Mouse (Mus musculus): ENCODE data around the gene Cdh5. TPM values are rescaled to one million over a fixed set of nuclear protein-coding genes. Genes with fewer than 3 reads are reported as not detected.
"Not testable (repeated sequence)": the region's sequence is repeated elsewhere in the genome, so short reads cannot be mapped to it uniquely, and the experiment has no call there.

The Cdh5 gene
- polyA plus RNA-seq, 1 experiment from 2014 or later: 12.2 TPM

DNA sequence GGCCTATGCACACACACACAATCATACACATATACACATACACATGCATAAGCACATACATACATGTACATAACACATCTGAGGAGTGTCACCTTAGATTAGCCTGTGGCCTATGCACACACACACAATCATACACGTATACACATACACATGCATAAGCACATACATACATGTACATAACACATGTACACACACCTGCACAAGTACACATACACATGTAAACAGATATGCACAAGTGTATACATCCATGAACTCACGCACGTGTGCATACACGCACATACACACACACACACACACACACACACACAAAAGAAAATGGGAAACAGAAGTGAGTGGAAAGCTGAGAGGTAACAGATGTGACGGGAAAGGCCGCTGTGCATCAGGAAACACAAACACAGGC, 26.3 kb upstream of the Cdh5 start:
- DNase-seq (ENCODE audit: low spot score): no peak
- Histone ChIP-seq H3K27ac (replicated peaks) (no peak overlapping the region), H3K4me1 (no peaks in the 10 kb centered on the region), H3K9me3 (replicated peaks) (no peaks in the 10 kb centered on the region), H3K27me3 (ENCODE audit: low read depth, poor library complexity, severe bottlenecking) (no peaks in the 10 kb centered on the region), H3K36me3 (no peaks in the 10 kb centered on the region), H3K4me3 (no peak overlapping the region)
- WGBS: 81% methylated on average over 6 of the region's 6 CpGs

DNA sequence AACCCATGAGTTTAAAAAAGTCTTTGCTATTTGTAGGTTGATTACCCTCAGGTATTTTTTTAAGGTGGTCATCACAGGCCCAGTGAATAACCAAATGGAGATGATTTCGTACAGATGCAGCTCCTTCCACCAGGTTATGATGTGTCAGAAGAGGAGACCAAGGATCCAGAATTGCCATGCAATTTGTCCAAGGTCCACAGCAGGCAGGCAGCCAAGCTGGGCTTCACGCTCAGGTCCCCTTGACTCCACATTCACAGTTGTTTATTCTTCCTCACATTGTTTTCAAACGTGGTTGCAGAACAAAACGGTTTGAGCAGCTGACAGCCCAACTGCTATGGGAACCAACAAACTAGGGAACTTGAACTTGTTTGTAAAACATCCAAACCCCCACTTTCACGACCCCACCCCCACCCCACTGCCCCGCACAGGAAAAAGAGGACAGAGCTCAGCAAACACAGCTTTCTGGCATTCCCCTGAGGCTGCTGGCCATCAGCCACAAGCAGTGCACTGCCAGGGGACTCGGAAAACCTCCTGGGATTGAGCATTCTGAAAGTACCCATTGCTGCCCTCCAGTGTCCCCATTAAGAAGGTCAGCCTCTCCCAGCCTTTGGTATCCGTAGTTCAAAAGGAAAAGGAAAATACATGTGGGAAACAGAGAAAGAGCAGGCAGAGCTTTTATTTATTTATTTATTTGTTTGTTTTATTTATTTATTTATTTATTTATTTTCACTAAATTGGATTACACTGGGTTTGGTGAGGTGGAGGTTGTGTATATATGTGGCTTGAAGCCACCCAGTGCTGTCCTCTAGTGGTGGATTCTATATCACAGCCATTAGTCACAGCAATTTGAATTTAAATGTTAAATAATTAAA, 24.6 kb upstream of the Cdh5 start:
- Histone ChIP-seq H3K4me3 (no peak overlapping the region), H3K27me3 (ENCODE audit: low read depth, poor library complexity, severe bottlenecking) (no peaks in the 10 kb centered on the region), H3K27ac (replicated peaks) (no peak overlapping the region), H3K9me3 (replicated peaks) (no peaks in the 10 kb centered on the region), H3K36me3 (no peaks in the 10 kb centered on the region), H3K4me1 (no peaks in the 10 kb centered on the region)
- 38% methylated on average over 8 of the region's 8 CpGs for WGBS
- DNase-seq (ENCODE audit: low spot score): no peak

DNA sequence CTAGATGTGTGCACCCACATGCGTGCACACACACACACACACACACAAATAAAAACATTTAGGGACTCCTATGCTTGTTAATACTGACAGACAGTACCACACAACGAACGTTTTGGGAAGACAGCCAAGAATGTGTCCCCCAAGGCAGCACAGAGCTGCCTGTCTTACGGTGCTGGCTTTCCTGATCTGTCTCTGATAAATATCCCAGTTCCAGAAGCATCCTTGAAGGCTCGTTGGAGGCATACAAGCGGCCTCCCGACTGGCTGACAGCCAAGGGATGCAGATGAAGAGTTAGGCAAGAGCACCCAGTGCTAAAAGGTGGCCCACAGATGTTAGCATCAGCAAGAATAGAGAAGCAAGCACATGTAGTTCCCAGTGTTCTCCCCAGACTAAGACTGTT, 23.3 kb upstream of the Cdh5 start:
- no peak for DNase-seq (ENCODE audit: low spot score)
- H3K9me3 ChIP-seq (replicated peaks): no peaks in the 10 kb centered on the region

DNA sequence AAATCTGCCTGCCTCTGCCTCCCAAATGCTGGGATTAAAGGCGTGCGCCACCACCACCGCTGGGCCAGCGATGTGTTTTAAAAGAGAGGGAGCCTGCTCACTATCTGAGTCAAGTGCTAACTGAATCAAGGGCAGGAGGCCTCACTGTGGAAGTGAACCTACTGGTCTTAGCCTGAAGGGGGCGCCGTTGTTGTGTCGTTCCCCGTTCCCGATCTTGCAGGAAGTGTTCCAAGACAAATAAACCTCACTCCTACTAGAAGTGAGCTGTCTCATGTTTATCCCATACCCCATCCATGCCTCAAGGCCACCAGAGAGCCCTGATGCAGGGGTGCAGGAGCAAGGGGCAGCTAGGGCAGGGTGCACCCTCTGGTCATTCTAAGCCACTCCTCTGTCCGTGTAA, 16.1 kb upstream of the Cdh5 start:
- no peak overlapping the region for H3K4me3 ChIP-seq
- no peaks in the 10 kb centered on the region for H3K9me3 ChIP-seq (replicated peaks)
- H3K27me3 ChIP-seq (ENCODE audit: low read depth, poor library complexity, severe bottlenecking): no peaks in the 10 kb centered on the region
- DNase-seq (ENCODE audit: low spot score): no peak
- WGBS: 84% methylated on average over 10 of the region's 10 CpGs
- H3K36me3 ChIP-seq: no peaks in the 10 kb centered on the region
- no peaks in the 10 kb centered on the region for H3K4me1 ChIP-seq
- no peak overlapping the region for H3K27ac ChIP-seq (replicated peaks)

More for the DNA sequence above, 23.3 kb upstream of the Cdh5 start:
- Histone ChIP-seq H3K4me1 (no peaks in the 10 kb centered on the region), H3K27ac (replicated peaks) (no peak overlapping the region), H3K27me3 (ENCODE audit: low read depth, poor library complexity, severe bottlenecking) (no peaks in the 10 kb centered on the region), H3K4me3 (no peak overlapping the region), H3K36me3 (no peaks in the 10 kb centered on the region)
- 85% methylated on average over 7 of the region's 7 CpGs for WGBS

DNA sequence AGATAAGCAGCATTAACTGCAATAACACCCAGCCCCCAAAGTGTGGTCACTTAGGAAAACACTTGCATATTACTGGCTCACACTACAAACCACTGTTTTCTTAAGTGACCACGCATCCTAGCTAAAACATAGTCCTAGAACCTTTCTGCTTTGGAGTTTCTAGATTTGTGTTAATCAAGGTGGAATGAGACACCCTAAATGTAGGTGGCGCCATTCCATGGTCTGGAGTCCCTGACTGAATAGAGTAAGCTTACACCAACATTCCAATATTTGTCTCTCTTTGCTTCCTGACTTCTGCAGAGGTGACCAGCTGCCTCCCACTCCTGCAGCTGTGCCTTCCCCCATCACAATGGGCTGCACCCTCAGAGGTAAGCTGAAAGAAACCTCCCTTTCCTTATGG, 14.8 kb upstream of the Cdh5 start:
- 78% methylated on average over 2 of the region's 2 CpGs for WGBS
- H3K4me3 ChIP-seq: no peak overlapping the region
- H3K9me3 ChIP-seq (replicated peaks): no peaks in the 10 kb centered on the region
- peaks cover 5% of the 10 kb centered on the region; the same call in 1 of the 2 replicates for H3K4me1 ChIP-seq
- DNase-seq (ENCODE audit: low spot score): no peak
- no peaks in the 10 kb centered on the region for H3K36me3 ChIP-seq
- no peaks in the 10 kb centered on the region for H3K27me3 ChIP-seq (ENCODE audit: low read depth, poor library complexity, severe bottlenecking)
- no peak overlapping the region for H3K27ac ChIP-seq (replicated peaks)

DNA sequence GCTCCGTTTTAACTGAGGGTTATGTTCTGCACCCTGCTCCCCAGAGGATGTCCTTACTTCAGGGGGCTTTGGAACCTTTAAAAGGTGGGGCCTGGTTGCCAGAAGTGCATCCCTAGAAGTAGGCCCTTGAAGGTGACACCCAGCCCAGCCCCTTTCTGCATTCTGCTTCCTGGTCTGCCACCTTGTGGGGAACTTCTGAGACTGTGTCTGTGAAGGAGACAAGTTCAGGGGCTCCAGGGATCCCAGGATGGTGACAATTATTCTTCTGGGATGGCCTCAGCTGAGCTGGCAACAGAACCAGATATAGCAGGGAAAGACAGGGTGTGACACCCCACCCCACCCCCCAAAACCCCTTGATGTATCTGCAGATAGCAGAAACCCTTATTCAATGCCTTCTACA, 14.3 kb upstream of the Cdh5 start:
- Histone ChIP-seq H3K36me3 (no peaks in the 10 kb centered on the region), H3K4me1 (peaks cover 5% of the 10 kb centered on the region; the same call in 1 of the 2 replicates), H3K27me3 (ENCODE audit: low read depth, poor library complexity, severe bottlenecking) (no peaks in the 10 kb centered on the region), H3K4me3 (no peak overlapping the region), H3K9me3 (replicated peaks) (no peaks in the 10 kb centered on the region), H3K27ac (replicated peaks) (no peak overlapping the region)
- no peak for DNase-seq (ENCODE audit: low spot score)
- WGBS: 48% methylated on average over 1 of the region's 1 CpGs

DNA sequence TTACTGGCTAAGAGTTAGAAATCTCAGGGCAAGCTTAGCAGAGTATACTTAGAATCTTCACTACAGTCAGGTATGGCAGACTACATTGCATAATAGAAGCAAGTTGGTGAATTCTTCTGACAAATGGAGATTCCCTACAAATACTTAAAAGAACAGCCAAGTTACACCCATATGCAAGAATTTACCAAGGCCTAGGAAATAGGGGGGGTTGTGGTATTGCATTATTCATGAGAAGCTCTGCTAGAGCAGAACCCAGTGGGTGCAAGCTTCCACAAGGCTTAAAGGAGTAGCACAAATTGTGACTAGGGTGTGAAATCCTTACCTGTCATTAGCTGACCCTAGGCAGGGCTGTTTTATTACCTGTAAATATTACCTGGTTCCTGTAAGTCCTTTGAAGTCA, 13.5 kb upstream of the Cdh5 start:
- not testable (repeated sequence) for H3K36me3 ChIP-seq; H3K9me3 ChIP-seq (replicated peaks); DNase-seq (ENCODE audit: low spot score); H3K27me3 ChIP-seq (ENCODE audit: low read depth, poor library complexity, severe bottlenecking); H3K27ac ChIP-seq (replicated peaks); H3K4me3 ChIP-seq; H3K4me1 ChIP-seq

DNA sequence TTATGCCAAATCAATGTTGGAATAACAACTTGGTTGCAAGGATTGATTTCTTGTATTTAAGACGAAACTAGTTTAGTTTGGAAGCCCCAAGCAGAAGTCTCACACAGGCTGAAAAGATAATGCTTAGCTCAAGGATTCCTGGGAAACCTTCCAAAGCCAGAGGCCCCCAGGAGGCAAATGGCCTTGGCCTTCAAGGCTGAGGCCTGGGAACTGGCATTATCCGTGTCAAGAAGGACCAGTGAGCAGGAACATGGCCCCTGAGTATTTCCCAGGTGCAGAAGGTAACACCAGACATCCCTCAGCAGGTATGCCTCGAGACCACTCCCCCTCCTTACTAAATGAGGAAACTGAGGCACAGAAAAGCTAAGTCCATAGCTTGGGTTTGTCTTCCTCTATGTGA, 12.5 kb upstream of the Cdh5 start:
- Histone ChIP-seq H3K4me3 (no peak overlapping the region), H3K27me3 (ENCODE audit: low read depth, poor library complexity, severe bottlenecking) (no peaks in the 10 kb centered on the region), H3K36me3 (no peaks in the 10 kb centered on the region), H3K4me1 (peaks cover 5% of the 10 kb centered on the region; the same call in 1 of the 2 replicates), H3K9me3 (replicated peaks) (no peaks in the 10 kb centered on the region), H3K27ac (replicated peaks) (no peak overlapping the region)
- DNase-seq (ENCODE audit: low spot score): no peak
- WGBS: 81% methylated on average over 3 of the region's 3 CpGs

DNA sequence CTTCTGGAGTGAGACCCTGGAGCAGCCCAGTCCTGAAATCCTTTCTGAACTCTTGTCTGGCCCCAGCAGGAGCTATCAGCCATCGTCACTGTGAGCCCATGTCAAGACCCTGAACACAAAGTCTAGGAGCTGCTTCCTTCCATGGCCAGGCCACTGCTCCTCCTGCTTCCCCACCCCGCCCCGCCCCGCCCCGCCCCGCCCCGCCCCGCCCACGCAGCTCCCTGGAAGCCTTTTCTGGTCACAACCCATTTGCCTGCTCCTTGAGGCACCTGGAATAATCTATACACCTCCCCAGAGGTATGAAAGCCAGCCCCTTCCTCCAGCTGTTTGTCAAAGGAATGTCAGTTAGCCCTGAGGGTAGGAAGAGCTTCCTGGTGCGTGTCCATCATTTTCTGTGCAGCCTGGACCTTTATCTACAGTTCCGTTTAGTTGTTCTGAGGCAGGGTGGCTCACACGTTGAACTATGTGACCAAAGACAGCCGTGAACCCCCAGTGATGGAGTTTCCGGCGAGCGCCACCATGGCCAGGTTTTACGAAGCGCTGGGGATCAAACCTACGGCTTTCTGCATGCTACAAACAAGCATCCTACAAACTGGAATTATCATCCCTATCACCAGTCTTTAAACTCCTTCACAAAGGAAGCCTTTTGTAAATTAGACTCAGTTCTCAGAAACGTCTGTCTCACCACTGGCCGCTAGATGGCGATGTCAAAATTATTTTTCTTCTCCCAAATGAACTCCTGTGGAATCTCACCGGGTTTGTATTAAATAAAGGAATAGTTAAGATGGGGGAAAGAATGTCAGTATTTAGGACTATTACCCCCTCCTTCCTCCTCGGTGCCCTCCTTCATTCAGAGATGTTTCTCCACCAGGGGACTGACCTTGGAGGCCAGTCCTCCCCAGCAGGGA, 10.2 kb upstream of the Cdh5 start:
- WGBS: 11% methylated on average over 24 of the region's 24 CpGs

DNA sequence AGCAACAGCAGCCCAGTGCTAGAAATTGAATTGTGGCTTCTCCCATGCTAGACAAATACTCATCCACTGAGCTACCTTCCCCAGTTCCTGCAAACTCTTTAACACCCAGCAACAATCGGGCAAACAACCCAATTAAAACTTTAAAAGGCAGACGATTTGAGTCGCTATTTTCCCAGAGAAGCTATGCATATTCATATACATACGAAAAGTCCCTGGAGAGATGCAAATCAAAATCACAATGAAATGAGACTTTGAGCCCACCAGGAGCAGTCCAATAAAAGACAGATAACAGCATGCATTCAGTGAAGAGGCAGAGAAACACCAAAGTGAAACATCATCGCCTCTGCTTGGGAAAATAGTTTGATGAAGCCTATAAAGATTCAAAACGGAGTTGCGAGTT, 8.1 kb upstream of the Cdh5 start:
- 57% methylated on average over 7 of the region's 7 CpGs for WGBS
- no peak for DNase-seq (ENCODE audit: low spot score)
- no peak overlapping the region for H3K4me3 ChIP-seq
- no peaks in the 10 kb centered on the region for H3K36me3 ChIP-seq
- H3K4me1 ChIP-seq: peaks cover 14% of the 10 kb centered on the region
- no peak overlapping the region for H3K27ac ChIP-seq (replicated peaks)
- no peaks in the 10 kb centered on the region for H3K27me3 ChIP-seq (ENCODE audit: low read depth, poor library complexity, severe bottlenecking)
- H3K9me3 ChIP-seq (replicated peaks): no peaks in the 10 kb centered on the region

More for the DNA sequence above, 10.2 kb upstream of the Cdh5 start:
- not testable (repeated sequence) for H3K9me3 ChIP-seq (replicated peaks); H3K36me3 ChIP-seq; H3K27me3 ChIP-seq (ENCODE audit: low read depth, poor library complexity, severe bottlenecking)
- Histone ChIP-seq H3K4me1 (peaks cover 11% of the 10 kb centered on the region), H3K4me3 (peak overlapping the region; percentile 36), H3K27ac (replicated peaks) (peak overlapping the region; percentile 33; the same call in 1 of the 2 replicates)
- DNase-seq (ENCODE audit: low spot score): peak; percentile 38

DNA sequence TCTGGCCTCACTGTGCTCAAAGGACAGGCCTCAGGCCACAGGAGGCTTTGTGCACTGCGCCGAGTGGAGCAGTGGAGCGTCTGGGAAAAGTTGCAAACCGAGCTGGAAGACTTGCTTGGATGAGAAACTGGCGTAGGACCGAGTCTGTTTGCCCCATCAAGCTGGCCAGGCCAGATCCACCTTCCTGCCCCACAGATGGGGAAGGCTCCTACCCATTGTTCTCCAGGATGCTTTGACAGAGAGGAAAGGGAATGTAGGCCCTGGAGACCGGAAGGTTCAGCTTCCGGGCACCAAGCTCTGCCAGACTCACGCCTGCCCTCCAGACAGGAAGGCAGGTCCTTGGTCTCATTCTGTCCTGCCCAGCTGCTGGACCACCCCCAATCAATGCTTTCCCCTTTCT, 5.8 kb upstream of the Cdh5 start:
- no peak overlapping the region for H3K4me3 ChIP-seq
- no peaks in the 10 kb centered on the region for H3K36me3 ChIP-seq
- WGBS: 63% methylated on average over 9 of the region's 9 CpGs
- H3K9me3 ChIP-seq (replicated peaks): no peaks in the 10 kb centered on the region
- peaks cover 16% of the 10 kb centered on the region for H3K4me1 ChIP-seq
- H3K27ac ChIP-seq (replicated peaks): peak overlapping the region; percentile 38; the same call in 1 of the 2 replicates
- no peaks in the 10 kb centered on the region for H3K27me3 ChIP-seq (ENCODE audit: low read depth, poor library complexity, severe bottlenecking)
- DNase-seq (ENCODE audit: low spot score): no peak

DNA sequence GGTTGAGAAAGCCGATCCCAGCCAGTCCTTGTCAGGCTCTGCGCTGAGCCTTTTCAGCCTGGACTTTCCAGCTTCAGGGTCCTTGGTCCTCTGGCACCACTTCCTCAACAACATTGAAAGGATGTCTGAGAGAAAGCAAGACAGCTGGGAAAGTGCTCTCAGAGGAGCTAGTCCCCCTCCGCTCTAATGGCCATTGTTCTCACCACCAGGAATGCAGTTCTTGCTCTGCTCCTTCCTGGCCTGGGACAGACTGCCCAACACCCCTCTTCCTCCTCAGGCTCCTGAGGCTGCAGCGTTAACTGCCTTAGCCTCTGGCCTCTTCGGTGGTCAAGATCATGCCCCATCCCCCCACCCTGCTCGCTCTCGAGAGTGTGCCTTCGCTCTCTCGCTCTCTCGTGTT, 4.8 kb upstream of the Cdh5 start:
- Histone ChIP-seq H3K27ac (replicated peaks) (no peak overlapping the region; the same call in 1 of the 2 replicates), H3K36me3 (no peaks in the 10 kb centered on the region), H3K4me3 (no peak overlapping the region), H3K4me1 (peaks cover 12% of the 10 kb centered on the region), H3K27me3 (ENCODE audit: low read depth, poor library complexity, severe bottlenecking) (no peaks in the 10 kb centered on the region), H3K9me3 (replicated peaks) (no peaks in the 10 kb centered on the region)
- 68% methylated on average over 10 of the region's 10 CpGs for WGBS
- DNase-seq (ENCODE audit: low spot score): no peak

Data from midbrain, embryonic 10.5 days (tissue).